Mouse (Mus musculus) megakaryocyte, embryonic 14.5 days (primary cell): ENCODE results near the gene Ccdc58.

ENCODE experiments used
- FLI1 ChIP-seq: IDR thresholded peaks from 2 replicates; pipeline ENCODE4 v1.6.1; 2012; ENCODE audit warnings: low read length, inconsistent platforms, mixed read lengths
- GATA1 ChIP-seq: IDR thresholded peaks from 3 replicates; pipeline ENCODE4 v1.6.1; 2012; ENCODE audit warnings: mixed read lengths, low read length, inconsistent platforms, borderline replicate concordance

DNA sequence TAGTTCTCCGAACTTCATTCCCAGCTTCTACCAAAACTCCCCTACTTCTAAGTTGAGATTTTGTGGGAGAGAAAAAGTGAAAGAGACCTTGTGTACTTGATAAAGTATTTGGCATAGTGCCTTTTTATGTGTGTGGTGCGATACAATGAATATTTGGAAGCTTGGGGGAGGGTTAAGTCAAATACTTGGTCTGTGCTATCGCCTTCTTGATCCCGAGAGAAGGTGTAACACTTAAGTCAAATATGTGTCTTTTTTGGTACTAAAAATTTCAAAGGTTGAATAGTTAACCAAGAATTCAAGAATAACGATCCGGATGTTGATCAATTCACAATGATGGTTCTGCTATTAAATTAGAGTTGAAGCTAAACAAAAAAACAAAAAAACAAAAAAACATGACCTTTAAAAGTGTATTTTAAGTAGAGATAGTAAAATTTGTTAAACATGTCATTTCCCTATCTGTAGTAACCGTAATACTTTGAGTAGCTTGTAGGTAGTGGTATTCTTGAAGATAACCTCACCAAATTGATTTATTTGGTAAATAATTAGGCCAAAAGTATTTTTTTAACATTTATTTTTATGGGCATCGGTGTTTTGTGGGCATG lies 1.0 kb downstream of the Ccdc58 start:
- TF ChIP-seq GATA1, result no peak
- TF ChIP-seq FLI1, result no peak
